Mouse (Mus musculus) cerebellum, adult 11 months (tissue): Measurements from ENCODE around the gene Daglb.

Experiments
- DNase-seq: peaks from one replicate; pipeline ENCODE4 v3.0.0; 2022

Daglb gene

DNA sequence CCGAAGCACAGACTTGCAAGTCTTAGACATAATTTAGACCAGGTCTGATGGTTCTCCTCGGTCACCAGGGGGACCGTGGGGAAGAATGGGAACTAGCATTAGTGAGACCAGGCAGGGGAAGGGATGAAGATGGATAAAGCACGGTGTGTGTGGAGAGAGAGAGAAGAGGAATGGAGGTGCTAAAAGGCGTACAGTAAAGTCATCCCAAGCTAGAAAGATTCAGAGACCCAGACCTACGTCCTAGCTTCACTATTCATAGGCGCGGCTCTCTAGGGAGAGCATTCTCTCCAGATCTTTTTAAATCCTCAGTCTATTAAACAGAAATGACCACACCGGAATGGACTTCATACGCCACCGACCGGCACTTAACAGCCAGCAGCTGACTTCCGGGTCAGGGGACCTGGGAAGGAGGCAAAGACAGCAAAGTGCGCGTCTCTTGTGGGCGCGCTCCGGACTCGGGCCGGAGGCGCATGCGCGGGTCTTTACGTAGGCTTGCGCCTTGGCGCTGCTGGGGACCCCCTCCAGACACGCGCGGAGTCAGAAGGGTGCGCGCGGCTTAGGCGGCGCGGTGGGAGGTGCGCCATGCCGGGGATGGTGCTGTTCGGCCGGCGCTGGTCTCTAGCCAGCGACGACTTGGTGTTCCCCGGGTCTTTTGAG is at the start of gene Daglb:
TSS of gene Daglb (plus strand) at position 485 of the 657 bp plus-strand sequence.
- peak; percentile 88 for DNase-seq

- no peak for DNase-seq
Observed at GRCm38 (mm10) chr5:143421484-143421883, 42.9 kb upstream of the Daglb start.

DNA sequence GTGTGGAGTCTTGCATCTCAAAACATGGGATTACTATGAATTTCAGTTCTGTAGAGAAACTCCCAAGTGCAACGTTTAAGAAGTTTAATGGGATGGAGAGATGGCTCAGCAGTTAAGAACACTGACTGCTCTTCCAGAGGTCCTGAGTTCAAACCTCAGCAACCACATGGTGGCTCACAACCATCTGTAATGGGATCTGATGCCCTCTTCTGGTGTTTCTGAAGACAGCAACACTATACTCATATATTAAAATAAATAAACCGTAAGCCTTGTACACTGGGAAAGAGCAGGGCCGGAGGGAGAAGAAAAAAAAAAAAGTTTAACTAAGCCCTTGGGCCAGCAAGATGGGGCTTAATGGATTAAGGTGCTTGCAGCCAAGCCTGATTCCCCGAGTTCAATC is 41.4 kb upstream of the Daglb start:
- no peak for DNase-seq

DNA sequence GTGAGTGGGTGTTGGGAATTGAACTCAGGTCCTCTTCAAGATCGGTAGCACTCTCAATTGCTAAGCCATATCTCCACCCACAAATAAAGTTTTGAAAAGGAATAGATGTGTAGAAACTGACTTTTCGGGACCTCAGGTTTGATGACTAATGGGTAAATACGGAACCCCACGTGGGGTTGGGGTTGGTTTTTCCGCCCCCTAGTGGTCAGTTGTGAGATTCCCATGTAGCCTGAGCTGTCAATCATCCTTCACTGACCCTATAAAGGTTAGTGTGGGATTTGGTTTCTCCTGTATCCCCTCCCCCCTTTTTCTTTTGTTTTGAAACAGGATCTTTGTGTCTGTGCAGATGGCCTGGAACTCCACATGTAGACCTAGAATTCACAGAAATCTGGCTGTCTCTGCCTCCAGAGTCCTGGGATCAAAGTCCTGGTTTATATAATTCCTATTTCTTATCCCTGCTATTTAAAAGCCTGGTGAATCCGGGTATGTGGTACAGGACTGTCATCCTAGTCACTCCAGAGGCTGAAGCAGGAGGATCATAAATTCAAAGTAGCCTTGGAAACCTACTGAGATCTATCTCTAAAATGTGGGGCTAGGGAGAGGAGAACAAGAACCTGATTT is 40.4 kb upstream of the Daglb start:
- peak; percentile 43 for DNase-seq

DNA sequence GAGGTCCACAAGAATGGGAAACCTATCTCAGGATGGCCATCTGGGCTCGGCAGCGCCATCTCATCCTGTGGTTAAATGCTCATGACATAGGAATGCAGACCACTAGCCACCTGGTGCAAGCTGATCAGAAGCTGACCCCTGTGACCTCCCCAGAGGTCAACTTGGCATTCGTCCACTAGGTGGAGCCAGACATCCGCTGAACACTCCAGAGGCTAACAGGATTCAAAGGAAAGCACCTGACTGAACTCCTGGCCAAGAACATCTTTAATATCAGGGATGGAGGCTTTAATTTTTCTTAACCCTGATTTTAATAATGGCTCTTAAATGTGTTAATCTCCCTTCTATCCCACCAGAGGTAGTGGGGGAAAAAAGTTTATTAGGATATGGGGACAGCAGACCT is 30.0 kb upstream of the Daglb start:
- DNase-seq = peak; percentile 13

GRCm38 (mm10) chr5:143441298-143441697 is 23.1 kb upstream of the Daglb start:
- DNase-seq = no peak

DNA sequence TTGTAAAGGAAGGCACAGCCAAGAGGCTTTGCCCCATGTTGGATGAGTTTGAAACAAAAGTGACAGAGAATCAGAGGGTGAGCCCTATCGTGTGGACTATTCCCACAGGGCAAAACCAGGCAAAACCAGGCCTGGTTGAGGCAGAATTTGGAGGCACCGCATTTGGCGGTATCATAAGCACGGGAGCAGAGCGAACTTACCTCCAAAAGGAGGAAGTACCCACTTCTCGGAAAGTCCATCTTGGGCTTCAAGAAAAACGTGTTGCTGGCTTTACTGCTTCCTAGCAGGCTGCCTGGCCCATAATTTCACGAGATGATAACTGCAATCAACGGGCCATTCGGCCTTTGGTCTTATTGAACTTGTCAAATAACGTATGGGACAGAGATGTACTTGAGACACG is 22.6 kb upstream of the Daglb start:
- no peak for DNase-seq

DNA sequence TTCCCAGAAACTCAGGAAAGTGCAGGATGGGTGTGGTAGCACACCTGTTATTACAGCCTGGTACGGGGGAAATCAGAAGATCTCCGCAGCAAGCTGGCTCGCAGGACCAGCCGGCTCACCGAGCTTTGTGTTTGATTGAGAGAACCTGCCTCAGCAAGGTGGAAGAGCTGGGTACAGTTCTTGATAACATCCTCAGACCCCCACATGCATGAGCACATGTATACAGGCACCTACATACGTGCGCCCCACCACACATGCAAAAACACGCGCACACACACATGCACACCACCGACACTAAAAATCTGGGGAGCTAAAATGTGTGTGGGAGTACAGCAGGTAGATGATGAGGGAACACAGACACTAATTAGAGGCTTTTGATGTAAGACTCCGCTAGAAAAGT is 713 bp upstream of the Daglb start:
- DNase-seq = no peak

- DNase-seq = no peak
Observed at GRCm38 (mm10) chr5:143464757-143465118, 354 bp downstream of the Daglb start.

GRCm38 (mm10) chr5:143465156-143466085 is 1.0 kb downstream of the Daglb start:
- no peak for DNase-seq

DNA sequence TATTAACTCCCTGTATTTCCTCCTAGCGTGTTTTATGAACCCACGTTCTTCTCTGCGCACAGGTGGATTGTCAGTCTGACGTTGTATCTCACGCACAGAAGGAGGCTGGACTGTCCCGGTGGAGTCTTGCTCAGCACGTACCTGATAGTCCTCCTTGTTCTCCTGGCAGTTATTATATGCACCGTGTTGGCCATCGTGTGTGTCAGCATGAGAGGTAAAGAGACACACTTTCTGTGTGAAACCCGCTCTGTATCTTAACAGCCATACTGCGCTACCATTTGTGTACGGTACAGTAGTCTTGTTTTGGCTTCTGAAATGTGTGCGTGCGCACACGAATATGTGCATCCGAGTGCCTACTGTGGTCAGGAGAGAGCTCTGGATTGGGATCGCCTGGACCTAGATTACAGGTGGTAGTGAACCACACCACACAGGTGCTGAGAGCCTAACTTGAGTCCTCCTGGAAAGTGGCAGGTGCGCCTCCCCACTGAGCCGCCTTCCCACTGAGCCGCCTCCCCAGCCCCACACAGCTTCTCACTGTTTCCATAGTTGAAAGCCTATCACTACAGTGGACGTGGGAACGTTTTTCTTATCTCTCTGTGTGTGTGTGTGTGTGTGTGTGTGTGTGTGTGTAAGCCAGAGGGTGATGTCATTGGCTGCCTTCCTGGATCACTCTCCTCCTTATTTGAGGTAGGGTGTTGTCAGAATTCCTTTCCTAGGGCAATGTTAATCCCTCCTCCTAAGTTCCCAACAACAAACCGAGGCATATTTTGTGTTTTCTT is 2.7 kb downstream of the Daglb start:
- no peak for DNase-seq

DNA sequence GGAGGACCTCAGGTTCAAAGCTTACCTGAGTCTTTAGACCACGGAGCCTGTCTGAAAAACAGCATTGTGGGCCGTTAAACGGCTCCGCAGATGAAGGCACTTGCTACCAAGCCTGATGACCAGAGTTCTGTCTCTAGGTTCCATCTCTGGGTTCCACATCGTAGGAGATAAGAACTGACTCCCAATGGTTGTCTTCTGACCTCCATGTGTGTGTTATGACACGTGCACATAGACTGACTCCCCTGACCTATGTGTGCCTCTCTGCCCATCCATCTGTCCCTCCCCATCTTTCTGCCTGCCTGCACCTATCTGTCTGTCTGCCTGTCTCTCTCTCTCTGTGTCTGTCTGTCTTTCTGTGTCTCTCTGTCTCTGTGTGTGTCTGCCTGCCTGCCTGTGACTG is 3.5 kb downstream of the Daglb start:
- no peak for DNase-seq

- no peak for DNase-seq
Observed at GRCm38 (mm10) chr5:143469628-143470027, 5.2 kb downstream of the Daglb start.

DNA sequence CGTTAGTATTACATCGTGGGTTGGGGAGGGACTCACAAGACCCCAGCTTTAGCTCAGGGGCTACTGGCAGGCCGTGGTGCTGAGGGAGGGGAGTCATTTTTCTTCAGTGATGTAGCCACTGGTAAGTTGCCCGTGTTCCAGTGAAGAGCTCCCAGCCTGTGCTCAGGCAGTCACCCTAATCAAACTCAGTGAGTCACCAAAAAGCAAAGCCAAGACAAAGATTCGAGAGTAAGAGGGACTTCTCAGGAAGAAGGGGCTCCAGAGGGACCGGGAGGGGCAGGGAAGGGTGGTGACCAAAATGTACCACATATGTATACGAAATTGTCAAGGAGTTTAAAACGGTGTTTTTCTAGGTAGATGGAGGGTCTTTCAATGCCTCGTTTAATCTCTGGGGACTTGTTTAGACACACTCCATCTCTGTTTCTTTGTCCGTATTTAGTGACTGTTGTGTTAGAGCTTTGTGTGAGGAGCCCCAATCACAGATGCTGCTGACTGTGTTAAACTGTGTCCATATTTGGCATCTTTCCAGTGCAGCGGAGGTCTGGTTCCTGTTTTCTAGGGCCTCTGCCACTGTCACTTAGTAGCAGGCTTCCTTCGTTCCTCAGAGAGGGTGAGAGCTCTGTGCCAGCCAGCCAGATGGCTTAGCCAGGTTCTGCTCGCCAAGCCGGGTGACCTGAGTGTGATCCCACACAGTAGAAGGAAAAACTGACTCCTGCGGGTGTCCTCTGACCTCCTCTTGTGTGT is 6.2 kb downstream of the Daglb start:
- DNase-seq = peak; percentile 75

DNA sequence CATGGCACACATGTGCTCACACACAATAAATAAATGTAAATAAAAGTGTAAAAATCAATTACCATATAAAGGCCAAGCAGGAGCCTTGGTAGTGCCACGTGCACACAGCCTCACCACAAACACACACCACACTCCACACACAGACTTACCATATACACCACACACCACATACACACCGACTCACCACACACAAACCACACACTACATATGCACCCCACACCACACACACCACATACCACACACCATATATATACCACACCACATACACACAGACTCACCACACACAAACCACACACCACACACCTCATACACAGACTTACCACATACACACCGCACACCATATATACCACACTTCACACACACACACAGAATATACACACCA is 6.8 kb downstream of the Daglb start:
- DNase-seq = no peak

- DNase-seq = no peak
Observed at GRCm38 (mm10) chr5:143471953-143472618, 7.7 kb downstream of the Daglb start.

- no peak for DNase-seq
Observed at GRCm38 (mm10) chr5:143475153-143475844, 10.9 kb downstream of the Daglb start.

DNA sequence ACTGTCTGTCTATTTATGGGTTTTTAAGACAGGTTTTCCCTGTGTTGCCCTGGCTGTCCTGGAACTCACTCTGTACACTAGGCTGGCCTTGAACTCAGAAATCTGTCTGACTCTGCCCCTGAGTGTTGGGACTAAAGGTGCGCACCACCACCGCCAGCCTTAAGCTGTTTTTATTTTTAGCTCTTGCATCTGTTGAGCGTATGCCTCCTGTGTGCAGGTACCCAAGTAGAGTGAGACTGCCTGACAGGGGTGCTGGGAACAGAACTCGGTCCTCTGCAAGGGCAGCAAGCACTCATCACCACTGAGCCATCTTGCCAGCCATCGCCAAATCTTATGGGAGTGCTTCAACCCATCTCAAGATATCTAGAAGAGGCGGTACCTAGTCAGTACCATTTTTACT is 11.6 kb downstream of the Daglb start:
- no peak for DNase-seq

GRCm38 (mm10) chr5:143477901-143478300 is 13.5 kb downstream of the Daglb start:
- DNase-seq = no peak

GRCm38 (mm10) chr5:143484955-143485354 is 20.6 kb downstream of the Daglb start:
- DNase-seq = no peak

GRCm38 (mm10) chr5:143487193-143487592 is 22.8 kb downstream of the Daglb start:
- no peak for DNase-seq
